Mouse (Mus musculus) gastrocnemius, adult 8-10 months (tissue): Measurements from ENCODE around the gene Crbn. TPM values are rescaled to one million over a fixed set of nuclear protein-coding genes. Genes with fewer than 3 reads are reported as not detected.

Experiments
- DNase-seq, 2 experiments: peaks; one replicate each; pipeline ENCODE4 v3.0.0; 2022; ENCODE audit warnings: low spot score in 2 of 2
- total RNA-seq, 4 experiments: library from RNA; stranded (reverse); gene quantifications; 2 replicates each; pipeline ENCODE4 v1.2.4; 2022

Gene Crbn
- total RNA-seq, 4 experiments from 2014 or later = 48.2 to 59.2 (median 52.2) TPM

DNA sequence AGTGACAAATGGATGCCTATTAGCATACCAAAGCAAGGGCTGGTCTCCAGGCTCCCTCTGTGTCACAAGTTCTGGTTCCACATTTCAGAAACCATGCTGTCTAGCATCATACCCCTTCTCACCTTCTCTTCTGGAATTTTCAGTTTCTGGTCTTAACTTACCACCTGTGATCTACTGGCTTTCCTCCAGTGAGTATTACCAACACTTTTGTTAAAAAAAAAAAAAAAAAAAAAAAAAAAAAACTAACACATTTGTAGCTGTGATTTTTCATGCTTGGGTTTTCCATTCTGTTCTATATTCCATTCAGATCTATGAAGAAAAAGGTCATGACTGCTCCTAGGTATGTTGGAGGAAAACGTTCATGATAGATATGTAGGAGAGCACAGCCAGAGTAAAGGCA is 34.0 kb downstream of the Crbn start:
- no peak for DNase-seq

DNA sequence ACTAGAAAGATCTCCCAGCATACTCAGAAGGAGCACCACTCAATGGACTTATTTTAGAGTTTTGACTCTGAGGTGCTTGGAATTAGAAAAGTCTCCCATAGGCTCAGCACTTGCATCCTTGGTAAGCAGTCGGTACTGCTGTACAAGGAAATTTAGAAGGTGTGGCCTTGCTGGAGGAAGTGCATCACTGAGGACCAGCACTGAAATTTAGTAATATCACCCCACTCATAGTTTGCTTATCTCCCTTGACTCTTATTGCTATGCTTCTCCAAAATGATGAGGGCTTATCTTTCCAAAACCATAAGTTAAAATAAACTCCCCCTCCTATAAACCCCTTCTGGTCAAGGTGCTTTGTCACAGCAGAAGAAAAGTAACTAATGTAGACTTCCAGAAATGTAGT is 38.4 kb downstream of the Crbn start:
- no peak for DNase-seq

DNA sequence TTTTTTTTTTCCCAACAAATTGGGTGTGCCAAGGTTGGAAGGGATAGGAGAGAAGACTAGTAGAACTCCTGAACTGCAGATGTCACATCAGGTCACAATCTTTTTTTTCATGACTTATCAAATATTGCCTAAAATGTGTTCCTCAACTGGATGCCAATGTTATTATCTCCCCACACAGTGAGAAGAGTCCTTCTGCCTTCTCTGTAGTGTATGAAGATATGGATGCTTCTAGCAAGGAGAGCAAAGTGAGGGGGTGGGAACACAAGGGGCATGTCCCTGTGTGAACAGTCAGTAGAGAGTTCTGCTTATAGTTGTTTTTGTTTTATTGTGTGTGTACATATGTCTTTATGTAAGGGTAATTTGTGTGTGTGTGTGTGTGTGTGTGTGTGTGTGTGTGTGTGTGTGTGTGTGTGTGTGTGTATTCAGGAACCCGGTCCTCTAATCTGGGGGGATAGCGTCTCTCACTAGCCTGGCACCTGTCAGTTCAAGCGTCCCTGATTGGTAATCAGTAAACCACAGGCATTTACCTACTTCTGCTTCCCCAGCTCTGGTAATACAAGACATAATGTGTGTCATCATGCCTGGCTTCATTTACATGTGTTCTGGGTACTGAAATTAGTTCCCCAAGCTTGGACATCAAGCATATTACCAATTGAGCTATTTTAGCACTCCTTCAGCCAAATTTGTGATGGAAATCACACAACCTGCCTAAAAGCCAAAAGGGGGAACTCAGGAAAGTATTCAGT is 39.2 kb downstream of the Crbn start:
- DNase-seq = no peak

DNA sequence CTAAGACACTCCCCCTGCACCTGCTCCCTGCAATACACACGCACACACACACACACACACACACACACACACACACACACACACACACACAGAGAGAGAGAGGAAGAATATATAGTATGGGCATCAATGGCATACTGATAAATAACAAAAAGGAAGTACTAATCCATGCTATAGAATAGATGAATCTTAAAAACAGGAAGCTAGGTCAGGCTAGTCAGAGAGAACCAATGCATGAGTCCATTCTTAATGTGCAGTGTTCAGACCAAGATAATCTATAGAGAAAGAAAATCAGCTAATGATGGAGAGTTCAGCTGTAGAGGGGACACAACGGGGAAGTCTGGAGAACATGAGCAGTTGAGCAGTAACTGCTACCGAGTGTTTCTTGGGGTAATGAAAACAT is 41.6 kb downstream of the Crbn start:
- no peak for DNase-seq

DNA sequence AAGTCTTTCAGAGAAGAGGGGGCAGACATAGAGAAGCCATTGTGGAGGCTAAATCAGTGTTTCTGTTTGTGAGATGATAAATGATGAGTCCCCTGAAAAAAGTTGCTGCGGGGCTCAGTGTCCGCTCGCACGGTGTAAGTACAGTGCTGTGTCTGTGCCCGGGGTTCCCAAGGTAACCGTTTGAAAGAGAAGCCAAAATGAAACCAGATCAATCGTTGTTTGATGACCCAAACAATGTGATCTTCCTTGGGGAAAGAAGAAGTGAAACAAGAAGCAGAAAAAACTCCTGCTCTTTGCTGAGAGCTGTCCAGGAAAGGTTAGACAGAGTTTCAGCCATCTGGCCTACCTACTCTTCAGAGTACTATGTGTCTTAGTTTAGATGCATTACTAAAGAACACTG is 49.6 kb downstream of the Crbn start:
- DNase-seq = no peak

DNA sequence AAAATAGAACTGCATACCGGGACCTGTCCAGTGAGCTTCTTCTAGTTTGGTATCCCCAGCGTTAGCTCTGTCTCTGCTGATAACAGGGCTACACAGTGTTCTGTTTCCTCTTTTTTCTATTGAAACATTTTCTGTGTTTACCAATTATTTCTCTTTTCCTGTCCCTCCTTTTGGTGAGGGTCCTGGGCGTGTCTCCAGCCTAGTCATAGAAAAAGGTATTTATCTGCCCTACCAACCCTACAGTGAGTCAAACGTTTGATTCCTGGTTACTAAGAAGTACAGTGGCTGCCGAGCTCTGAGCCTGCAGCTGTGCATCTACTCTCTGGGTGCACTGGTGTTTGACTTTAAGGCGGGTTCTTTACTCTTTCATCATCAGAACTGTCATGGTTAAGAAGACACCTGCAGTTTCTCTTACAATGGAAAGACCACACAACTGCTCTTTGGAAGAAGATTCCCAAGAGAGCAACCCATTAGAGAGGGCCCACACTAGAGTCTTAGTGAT is 50.9 kb downstream of the Crbn start, which contains the start of gene Il5ra:
TSS of gene Il5ra (minus strand) at position 151 of the 502 bp plus-strand sequence.
- no peak for DNase-seq

GRCm38 (mm10) chr6:106747804-106748203 is 52.1 kb downstream of the Crbn start:
- DNase-seq = no peak

DNA sequence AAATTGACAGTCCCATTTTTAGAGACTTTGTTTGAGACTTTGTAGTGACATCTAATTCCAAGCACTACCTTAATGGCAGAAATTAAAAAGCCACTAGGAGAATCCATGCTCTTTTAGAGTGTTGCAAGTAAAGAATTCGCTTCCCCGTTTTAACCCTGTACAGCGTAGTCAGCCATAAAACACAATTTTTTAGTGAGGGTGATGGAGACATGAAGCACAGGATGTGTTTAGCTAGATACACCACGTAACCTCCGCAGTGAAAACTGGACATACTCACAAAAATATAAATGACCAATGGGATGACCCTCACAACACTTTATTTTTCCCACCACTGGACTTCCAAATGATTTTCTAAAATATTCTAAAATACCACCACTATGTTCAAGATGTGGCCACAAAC is 52.6 kb downstream of the Crbn start:
- DNase-seq = no peak

GRCm38 (mm10) chr6:106745673-106746394 is 54.0 kb downstream of the Crbn start:
- DNase-seq = no peak

GRCm38 (mm10) chr6:106743556-106744233 is 56.2 kb downstream of the Crbn start:
- DNase-seq = no peak

DNA sequence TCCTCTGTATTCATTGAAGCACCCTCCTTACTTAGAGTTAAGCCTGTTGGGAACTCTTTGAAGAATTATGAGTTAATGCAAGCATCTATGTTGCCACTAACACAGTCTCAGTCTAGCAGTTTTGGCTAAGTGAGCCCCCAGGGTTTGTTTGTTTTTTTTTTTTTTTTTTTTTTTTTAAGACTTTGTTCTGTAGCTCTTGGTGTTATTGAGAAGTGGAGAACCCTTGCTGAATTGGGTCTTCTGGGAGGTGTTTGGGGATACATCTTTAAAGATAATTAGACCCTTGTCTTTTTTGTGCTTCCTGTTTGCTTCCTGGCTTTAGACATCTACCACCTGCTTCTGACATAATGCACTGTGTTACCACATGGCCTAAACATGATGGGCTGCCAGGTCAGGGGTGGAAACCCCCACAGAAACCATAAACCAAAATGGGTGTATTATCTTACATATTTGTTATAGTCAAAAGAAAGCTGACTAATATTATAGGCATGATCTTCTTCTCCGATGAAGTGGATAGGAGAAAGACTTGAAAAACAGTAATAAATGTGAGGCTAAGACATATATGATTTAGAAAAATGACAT is 59.5 kb downstream of the Crbn start:
- no peak for DNase-seq

DNA sequence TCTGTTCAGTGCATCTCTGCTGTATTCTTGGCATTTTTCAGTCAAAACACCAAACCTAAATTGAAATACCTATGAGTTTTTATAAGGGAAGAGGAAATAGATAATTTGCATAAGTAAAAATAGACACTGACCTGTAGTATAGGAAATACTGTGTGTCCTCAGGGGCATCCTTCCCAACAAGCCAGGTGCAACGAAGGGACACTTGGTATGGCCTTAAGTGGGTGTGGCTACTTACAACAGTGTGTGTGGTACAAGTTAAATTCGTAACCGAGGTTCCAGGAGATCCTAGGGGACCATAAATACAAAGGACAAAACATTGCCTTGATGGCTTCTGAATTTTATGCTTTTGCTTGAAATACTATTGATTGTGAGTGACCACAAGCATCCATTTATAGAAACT is 61.6 kb downstream of the Crbn start:
- DNase-seq = no peak

- DNase-seq = no peak
Measured at GRCm38 (mm10) chr6:106732563-106732962, 67.3 kb downstream of the Crbn start.

Other genes starting within 250 kb of the Crbn start
- gene Il5ra, start 51.0 kb downstream of the Crbn start, total RNA-seq = not detected
- gene Trnt1, start 31.0 kb downstream of the Crbn start, total RNA-seq = 10 to 100 TPM; 18.1 to 26.2 (median 21.5) TPM